In genomic region chr12:112821974-112822373, GRCm38 (mm10) we compare ENCODE assay signal across 13 mouse cellular contexts. TPM values are rescaled to one million over a fixed set of nuclear protein-coding genes. Genes with fewer than 3 reads are reported as not detected.
DNase-seq lines count a peak whose midpoint lies in the region; ATAC-seq and TF ChIP-seq lines count a peak whose summit lies in the region.
"Had no signal": no experiment of that assay in that cellular context is flagged by ENCODE, and none has a peak within 500 bp of the region (broad histone marks: within the 10 kb centered on the region; RNA-seq: fewer than 3 reads in every experiment).

No protein-coding gene starts in this region.

- intact Hi-C loops in gastrocnemius, adult 2 months (cut with DNase I) = loop anchor here (10.0 kb wide), 2 partner anchors 167 to 1007 kb away; partner anchors contain the start of genes Xrcc3 and Zfyve21

- H3K27ac ChIP-seq in gastrocnemius, adult 2 months = peak overlapping the region; percentile 49
- 0 out of 2 replicates have a peak overlapping the region, but pooled peaks have one; percentile 14 for H3K27ac ChIP-seq in layer of hippocampus, adult 2 months
- H3K27ac ChIP-seq in forebrain, embryonic 14.5 days (ENCODE audit: low read depth, low read length) = no peak overlapping the region
- H3K27ac ChIP-seq: hindbrain, embryonic 10.5 days; macrophage had no signal

- no peak overlapping the region for H3K4me2 ChIP-seq in forebrain, embryonic 14.5 days (ENCODE audit: low read length)
- H3K4me2 ChIP-seq: limb, embryonic 15.5 days had no signal

- no peaks in the 10 kb centered on the region for H3K27me3 ChIP-seq in G1E (ENCODE audit: insufficient read depth, low read length)
- no peaks in the 10 kb centered on the region for H3K27me3 ChIP-seq in megakaryocyte, embryonic 14.5 days (replicated peaks)
- H3K27me3 ChIP-seq in forebrain, embryonic 14.5 days (replicated peaks; ENCODE audit: control insufficient read depth, insufficient read depth, low read length) = no peaks in the 10 kb centered on the region
- H3K27me3 ChIP-seq: limb, embryonic 15.5 days had no signal

- H3K36me3 ChIP-seq in G1E (replicated peaks) = peaks cover 97% of the 10 kb centered on the region
- H3K36me3 ChIP-seq in megakaryocyte, embryonic 14.5 days (replicated peaks; ENCODE audit: low read length) = peaks cover 91% of the 10 kb centered on the region
- peaks cover 81% of the 10 kb centered on the region for H3K36me3 ChIP-seq in forebrain, embryonic 14.5 days (ENCODE audit: control insufficient read depth, insufficient read depth, low read length)

- H3K4me3 ChIP-seq in gastrocnemius, adult 2 months = no peak overlapping the region
- no peak overlapping the region for H3K4me3 ChIP-seq in layer of hippocampus, adult 2 months
- peak overlapping the region; percentile 7; the same call in 1 of the 2 replicates for H3K4me3 ChIP-seq in G1E (ENCODE audit: low read depth, low read length)
- peak overlapping the region; percentile 48 for H3K4me3 ChIP-seq in megakaryocyte, embryonic 14.5 days (replicated peaks)
- H3K4me3 ChIP-seq in forebrain, embryonic 14.5 days (ENCODE audit: low read depth, low read length) = no peak overlapping the region
- H3K4me3 ChIP-seq: hindbrain, embryonic 10.5 days; limb, embryonic 15.5 days had no signal

- no peaks in the 10 kb centered on the region for H3K9me3 ChIP-seq in G1E (replicated peaks)
- no peaks in the 10 kb centered on the region for H3K9me3 ChIP-seq in megakaryocyte, embryonic 14.5 days
- no peaks in the 10 kb centered on the region for H3K9me3 ChIP-seq in forebrain, embryonic 14.5 days (replicated peaks; ENCODE audit: control insufficient read depth, low read length)
- H3K9me3 ChIP-seq: hindbrain, embryonic 10.5 days; limb, embryonic 15.5 days had no signal

- WGBS in forebrain, embryonic 14.5 days = 87% methylated on average over 4 of the region's 4 CpGs

- no peak for DNase-seq in gastrocnemius, adult 2 months
- DNase-seq in gastrocnemius, postnatal 10 days = no peak
- DNase-seq in layer of hippocampus, adult 2 months (ENCODE audit: low spot score in 2 of 2) = no peak
- DNase-seq in layer of hippocampus, adult 8-10 months (ENCODE audit: low spot score in 2 of 2) = no peak
- DNase-seq in G1E (ENCODE audit: low spot score) = no peak
- DNase-seq in forebrain, embryonic 14.5 days (ENCODE audit: low spot score) = no peak
- DNase-seq: cerebellum, adult 8-10 months; kidney, postnatal 36 days had no signal

- no peak overlapping the region for H3K9ac ChIP-seq in forebrain, embryonic 14.5 days (ENCODE audit: low read length)
- H3K9ac ChIP-seq: limb, embryonic 15.5 days had no signal

- peaks cover 73% of the 10 kb centered on the region for H3K4me1 ChIP-seq in G1E (ENCODE audit: insufficient read depth, low read depth, low read length)
- peaks cover 66% of the 10 kb centered on the region for H3K4me1 ChIP-seq in megakaryocyte, embryonic 14.5 days
- peaks cover 13% of the 10 kb centered on the region for H3K4me1 ChIP-seq in forebrain, embryonic 14.5 days (ENCODE audit: control insufficient read depth, insufficient read depth, low read length)

- no peak for TF ChIP-seq CTCF in gastrocnemius, adult 2 months (IDR thresholded peaks at IDR 0.05)
- no peak for TF ChIP-seq CTCF in layer of hippocampus, adult 2 months (conservative IDR thresholded peaks at IDR 0.05)
- TF ChIP-seq CTCF in G1E (IDR thresholded peaks at IDR 0.05; ENCODE audit: low read depth, low read length) = no peak

- ATAC-seq in G1E (ENCODE audit: extremely low read depth, insufficient number of reproducible peaks, low FRiP score, poor library complexity, severe bottlenecking) = no peak
- no peak for ATAC-seq in granulocyte monocyte progenitor cell, adult 5-6 weeks (replicated peaks; ENCODE audit: poor library complexity, severe bottlenecking)
- ATAC-seq in forebrain, embryonic 14.5 days = no peak

RNA-seq across cellular contexts. Expression of gene Cdca4, which starts 7.2 kb away (rescaled TPM):
- 1 to 10 TPM; 3.0 to 3.1 TPM for total RNA-seq in gastrocnemius, adult 2 months (2021)
- 10 to 100 TPM in 1 of 2 experiments, 1 to 10 TPM in 1; 9.4 to 12.0 TPM for total RNA-seq in gastrocnemius, postnatal 10 days (2021)
- total RNA-seq in layer of hippocampus, adult 2 months (2021) = 10 to 100 TPM in 1 of 2 experiments, 1 to 10 TPM in 1; 7.1 to 10.8 TPM
- 10 to 100 TPM; 10.1 to 12.0 (median 11.1) TPM for total RNA-seq in layer of hippocampus, adult 8-10 months (2022)
- 131 and 140 TPM in 2 replicates for total RNA-seq in G1E (2014; fragmentation: Nextera tagmentation)
- total RNA-seq in G1E (2017) = 120 and 124 TPM in 2 replicates
- polyA plus RNA-seq in G1E (2012) = 51.2 and 56.8 TPM in 2 replicates
- 3.2 and 11.7 TPM in 2 replicates for polyA plus RNA-seq in megakaryocyte, embryonic 14.5 days (2012; ENCODE audit: insufficient read depth, low replicate concordance)
- 65.6 and 66.5 TPM in 2 replicates for total RNA-seq in granulocyte monocyte progenitor cell, adult 5-6 weeks (2014; fragmentation: Nextera tagmentation)
- total RNA-seq in granulocyte monocyte progenitor cell, adult 5-6 weeks (2017) = 61.9 and 64.3 TPM in 2 replicates
- 101 and 112 TPM in 2 replicates for polyA plus RNA-seq in forebrain, embryonic 14.5 days (2014; fragmentation: Nextera tagmentation; extraction: Ambion mirVana)

RNA-seq across cellular contexts. Expression of gene Clba1, which starts 13.2 kb away (rescaled TPM):
- under 1 TPM; 0.20 to 0.36 TPM for total RNA-seq in gastrocnemius, adult 2 months (2021)
- 1 to 10 TPM in 1 of 2 experiments, under 1 TPM in 1; 0.75 to 1.7 TPM for total RNA-seq in gastrocnemius, postnatal 10 days (2021)
- 10 to 100 TPM; 12.8 to 13.2 TPM for total RNA-seq in layer of hippocampus, adult 2 months (2021)
- 10 to 100 TPM; 10.9 to 17.6 (median 14.0) TPM for total RNA-seq in layer of hippocampus, adult 8-10 months (2022)
- total RNA-seq in G1E (2014; fragmentation: Nextera tagmentation) (0.49 and 0.83 TPM in 2 replicates), G1E (2017) (1.5 and 2.8 TPM in 2 replicates)
- polyA plus RNA-seq in G1E (2012) = 5.3 and 7.5 TPM in 2 replicates
- 8.2 and 25.4 TPM in 2 replicates for polyA plus RNA-seq in megakaryocyte, embryonic 14.5 days (2012; ENCODE audit: insufficient read depth, low replicate concordance)
- 1.7 and 2.4 TPM in 2 replicates for total RNA-seq in granulocyte monocyte progenitor cell, adult 5-6 weeks (2014; fragmentation: Nextera tagmentation)
- total RNA-seq in granulocyte monocyte progenitor cell, adult 5-6 weeks (2017) = 0.30 and 1.2 TPM in 2 replicates
- polyA plus RNA-seq in forebrain, embryonic 14.5 days (2014; fragmentation: Nextera tagmentation; extraction: Ambion mirVana) = 17.0 and 19.4 TPM in 2 replicates

RNA-seq across cellular contexts. Expression of gene Ahnak2, which starts 19.5 kb away (rescaled TPM):
- 1 to 10 TPM; 5.0 to 8.5 TPM for total RNA-seq in gastrocnemius, adult 2 months (2021)
- 10 to 100 TPM; 12.2 to 18.6 TPM for total RNA-seq in gastrocnemius, postnatal 10 days (2021)
- total RNA-seq in layer of hippocampus, adult 2 months (2021) = 1 to 10 TPM; 3.3 to 3.5 TPM
- total RNA-seq in layer of hippocampus, adult 8-10 months (2022) = 10 to 100 TPM in 2 of 4 experiments, 1 to 10 TPM in 2; 4.7 to 11.9 (median 8.2) TPM
- total RNA-seq in G1E (2014; fragmentation: Nextera tagmentation) = not detected in 2 replicates
- total RNA-seq in G1E (2017) = 0.17 and 0.22 TPM in 2 replicates
- 0.02 TPM in 2 replicates for polyA plus RNA-seq in G1E (2012)
- 3.3 TPM in 1 of 2 replicates, not detected in the other for polyA plus RNA-seq in megakaryocyte, embryonic 14.5 days (2012; ENCODE audit: insufficient read depth, low replicate concordance)
- total RNA-seq in granulocyte monocyte progenitor cell, adult 5-6 weeks (2014; fragmentation: Nextera tagmentation) = not detected in 2 replicates
- total RNA-seq in granulocyte monocyte progenitor cell, adult 5-6 weeks (2017) = not detected in 2 replicates
- polyA plus RNA-seq in forebrain, embryonic 14.5 days (2014; fragmentation: Nextera tagmentation; extraction: Ambion mirVana) = 0.29 and 0.51 TPM in 2 replicates

RNA-seq across cellular contexts. Expression of gene Gpr132, which starts 46.1 kb away (rescaled TPM):
- under 1 TPM in 1 of 2 experiments, not detected in 1; 0.14 TPM for total RNA-seq in gastrocnemius, adult 2 months (2021)
- under 1 TPM in 1 of 2 experiments, not detected in 1; 0.09 TPM for total RNA-seq in gastrocnemius, postnatal 10 days (2021)
- total RNA-seq in layer of hippocampus, adult 2 months (2021) = not detected
- total RNA-seq in layer of hippocampus, adult 8-10 months (2022) = not detected
- total RNA-seq in G1E (2014; fragmentation: Nextera tagmentation) (not detected in 2 replicates), G1E (2017) (0.11 TPM in 1 of 2 replicates, not detected in the other)
- 0.08 and 0.14 TPM in 2 replicates for polyA plus RNA-seq in G1E (2012)
- polyA plus RNA-seq in megakaryocyte, embryonic 14.5 days (2012; ENCODE audit: insufficient read depth, low replicate concordance) = 1.2 TPM in 1 of 2 replicates, not detected in the other
- total RNA-seq in granulocyte monocyte progenitor cell, adult 5-6 weeks (2014; fragmentation: Nextera tagmentation) = 10.4 and 20.5 TPM in 2 replicates
- total RNA-seq in granulocyte monocyte progenitor cell, adult 5-6 weeks (2017) = 5.8 and 6.2 TPM in 2 replicates
- polyA plus RNA-seq in forebrain, embryonic 14.5 days (2014; fragmentation: Nextera tagmentation; extraction: Ambion mirVana) = not detected in 2 replicates

Comparison
In these comparisons a context has a peak if more than half of its experiments do, and no peak if none do; other contexts are left out.
1. H3K4me3 ChIP-seq: peak in G1E (single experiment) and megakaryocyte, embryonic 14.5 days (single experiment); none in gastrocnemius, adult 2 months (single experiment), layer of hippocampus, adult 2 months (single experiment) and forebrain, embryonic 14.5 days (single experiment).
2. RNA of gene Cdca4, which starts 7.2 kb away (total RNA-seq): 120 to 140 TPM in G1E and 61.9 to 66.5 TPM in granulocyte monocyte progenitor cell, adult 5-6 weeks; 9.4 to 12.0 TPM in gastrocnemius, postnatal 10 days, 10.1 to 12.0 TPM in layer of hippocampus, adult 8-10 months, 7.1 to 10.8 TPM in layer of hippocampus, adult 2 months and 3.0 to 3.1 TPM in gastrocnemius, adult 2 months; every median in the first group is over 4 times any median in the second.